Mouse (Mus musculus) brain, embryonic 14.5 days (tissue): ENCODE results near the gene Gtpbp4.

Experiments
- CTCF ChIP-seq: fragments of 200-500 bp; IDR thresholded peaks from 2 replicates; pipeline ENCODE4 v1.5.1; 2012; ENCODE audit warnings: inconsistent platforms, mild to moderate bottlenecking, moderate library complexity, borderline replicate concordance; ENCODE audit not compliant: insufficient read depth, insufficient read length; ENCODE audit errors: extremely low read depth
- POLR2A ChIP-seq: fragments of 200-500 bp; IDR thresholded peaks from 2 replicates; pipeline ENCODE4 v1.6.1; 2012; ENCODE audit warnings: mild to moderate bottlenecking, inconsistent platforms, borderline replicate concordance; ENCODE audit not compliant: poor library complexity, insufficient read depth, insufficient read length, severe bottlenecking; ENCODE audit errors: extremely low read depth

GRCm38 (mm10) chr13:9044731-9045130, 48.8 kb upstream of the Gtpbp4 start:
- no peak for TF ChIP-seq POLR2A
- TF ChIP-seq CTCF, result no peak
